23 mouse cellular contexts compared by ENCODE assay signal in genomic region chr2:20583032-20583431, GRCm38 (mm10).
"Had no signal": no experiment of that assay in that cellular context is flagged by ENCODE, and none has a peak within 500 bp of the region (broad histone marks: within the 10 kb centered on the region; RNA-seq: fewer than 3 reads in every experiment).

No protein-coding gene starts in this region.

- H3K27ac ChIP-seq: gastrocnemius, adult 2 months; heart, adult 2 months; heart, embryonic 13.5 days; heart, embryonic 15.5 days; hindbrain, embryonic 13.5 days; hindbrain, embryonic 15.5 days; hindbrain, postnatal 0 days; kidney, embryonic 15.5 days; kidney, postnatal 0 days; layer of hippocampus, adult 2 months; left cerebral cortex, adult 2 months; limb, embryonic 10.5 days; limb, embryonic 12.5 days; liver, embryonic 14.5 days had no signal

- H3K9ac ChIP-seq: heart, embryonic 13.5 days; heart, embryonic 15.5 days; hindbrain, embryonic 13.5 days; hindbrain, embryonic 15.5 days; kidney, embryonic 15.5 days; limb, embryonic 12.5 days; liver, embryonic 14.5 days had no signal

- H3K9me3 ChIP-seq: heart, embryonic 15.5 days; hindbrain, embryonic 15.5 days; kidney, embryonic 15.5 days; limb, embryonic 10.5 days; limb, embryonic 12.5 days had no signal

- H3K4me3 ChIP-seq: gastrocnemius, adult 2 months; heart, adult 2 months; heart, embryonic 13.5 days; heart, embryonic 15.5 days; hindbrain, embryonic 13.5 days; hindbrain, embryonic 15.5 days; kidney, embryonic 15.5 days; layer of hippocampus, adult 2 months; left cerebral cortex, adult 2 months; limb, embryonic 10.5 days; limb, embryonic 12.5 days had no signal

- H3K27me3 ChIP-seq: heart, embryonic 13.5 days; heart, embryonic 15.5 days; hindbrain, embryonic 13.5 days; hindbrain, embryonic 15.5 days; kidney, embryonic 15.5 days; limb, embryonic 12.5 days had no signal

- H3K36me3 ChIP-seq: heart, embryonic 13.5 days; heart, embryonic 15.5 days; hindbrain, embryonic 13.5 days; hindbrain, embryonic 15.5 days; limb, embryonic 10.5 days; limb, embryonic 12.5 days had no signal

- DNase-seq: gastrocnemius, adult 2 months; gastrocnemius, postnatal 10 days; gastrocnemius, postnatal 25 days; heart, adult 2 months; heart, postnatal 14 days; heart, postnatal 36 days; kidney, adult 11 months; kidney, adult 2 months; kidney, adult 9 months; kidney, postnatal 25 days; kidney, postnatal 4 days had no signal

- ATAC-seq: hindbrain, postnatal 0 days had no signal

- H3K4me1 ChIP-seq: hindbrain, embryonic 13.5 days; hindbrain, embryonic 15.5 days; kidney, embryonic 15.5 days; limb, embryonic 10.5 days; limb, embryonic 12.5 days had no signal
